Mouse (Mus musculus) G1E (cell line): ENCODE data around the gene 4930404H24Rik.

Experiments used
- CTCF ChIP-seq: IDR thresholded peaks from 2 replicates; pipeline ENCODE4 v1.5.1; 2012; ENCODE audit warnings: low read depth, low read length, inconsistent platforms, mixed read lengths
- GATA1 ChIP-seq: IDR thresholded peaks from 2 replicates; pipeline ENCODE4 v1.6.1; 2012; ENCODE audit warnings: borderline replicate concordance, low read length, inconsistent platforms, mixed read lengths
- GATA2 ChIP-seq: IDR thresholded peaks from 2 replicates; pipeline ENCODE4 v1.6.1; 2012; ENCODE audit warnings: low read depth, low read length, inconsistent platforms, borderline replicate concordance
- POLR2AphosphoS5 ChIP-seq: IDR thresholded peaks from 2 replicates; pipeline ENCODE4 v1.6.1; 2012; ENCODE audit warnings: low read depth, low read length, inconsistent platforms; ENCODE audit not compliant: insufficient replicate concordance
- TAL1 ChIP-seq: conservative IDR thresholded peaks from 2 replicates; pipeline ENCODE4 v1.6.1; 2012; ENCODE audit warnings: low read depth, low read length, inconsistent platforms, mixed read lengths

DNA sequence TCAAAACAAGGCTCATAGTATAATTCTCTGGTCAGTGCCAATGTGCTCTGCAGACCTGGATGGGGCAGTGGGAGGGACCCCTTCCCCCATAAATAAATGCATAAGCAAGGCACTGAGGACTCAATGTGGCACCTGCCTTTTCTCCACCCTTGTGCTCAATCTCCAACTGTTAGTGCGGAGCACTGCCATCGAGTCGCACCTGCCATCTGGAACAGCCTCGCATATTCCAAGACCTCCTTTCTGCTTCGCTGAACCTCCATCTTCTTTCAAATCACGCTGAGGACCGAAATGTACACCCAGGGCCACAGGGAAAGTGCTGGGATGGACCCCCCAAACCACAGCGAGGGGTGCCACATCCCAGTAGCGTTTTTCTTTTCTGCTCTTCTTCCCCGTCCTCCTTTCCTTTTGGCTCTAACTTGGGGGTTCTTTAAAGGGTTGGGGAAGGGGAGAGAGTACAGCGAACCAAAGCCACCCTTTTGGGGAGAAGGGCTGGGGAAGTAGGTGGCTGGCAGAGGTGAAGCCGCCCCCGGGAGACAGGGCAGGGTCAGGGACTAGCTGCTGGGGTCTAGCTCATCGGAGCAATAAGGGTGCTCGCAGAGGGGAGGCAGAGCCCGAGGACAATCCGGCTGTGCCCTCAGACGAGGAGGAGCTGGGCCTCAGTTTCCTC lies 945 bp upstream of the 4930404H24Rik start:
- TF ChIP-seq GATA1 (no peak), CTCF (no peak), TAL1 (no peak), POLR2AphosphoS5 (no peak), GATA2 (no peak)
